Mouse (Mus musculus): ENCODE data around the gene Rhcg. TPM values are rescaled to one million over a fixed set of nuclear protein-coding genes. Genes with fewer than 3 reads are reported as not detected.

Gene Rhcg
- polyA plus RNA-seq, 1 experiment from 2014 or later: not detected

Other genes with a start within 250 kb of the Rhcg start
- gene Rlbp1, start 230.6 kb downstream of the Rhcg start, polyA plus RNA-seq (2016; fragmentation: Nextera tagmentation; extraction: Ambion mirVana): 0.10 TPM in 1 of 2 replicates, not detected in the other
- gene Fanci, start 225.7 kb downstream of the Rhcg start, polyA plus RNA-seq (2016; fragmentation: Nextera tagmentation; extraction: Ambion mirVana): 13.8 and 14.4 TPM in 2 replicates
- gene Polg, start 151.3 kb downstream of the Rhcg start, polyA plus RNA-seq (2016; fragmentation: Nextera tagmentation; extraction: Ambion mirVana): 33.1 and 33.8 TPM in 2 replicates
- gene Ticrr, start 42.5 kb upstream of the Rhcg start, polyA plus RNA-seq (2016; fragmentation: Nextera tagmentation; extraction: Ambion mirVana): 12.0 and 12.7 TPM in 2 replicates
- 1.4 and 1.7 TPM in 2 replicates for gene Kif7, start 98.1 kb upstream of the Rhcg start, polyA plus RNA-seq (2016; fragmentation: Nextera tagmentation; extraction: Ambion mirVana)
- gene Plin1, start 115.2 kb upstream of the Rhcg start, polyA plus RNA-seq (2016; fragmentation: Nextera tagmentation; extraction: Ambion mirVana): not detected in 2 replicates
- 1.3 TPM in 2 replicates for gene Pex11a, start 125.5 kb upstream of the Rhcg start, polyA plus RNA-seq (2016; fragmentation: Nextera tagmentation; extraction: Ambion mirVana)
- 0.07 and 0.11 TPM in 2 replicates for gene Wdr93, start 125.5 kb upstream of the Rhcg start, polyA plus RNA-seq (2016; fragmentation: Nextera tagmentation; extraction: Ambion mirVana)
- 0.10 TPM in 1 of 2 replicates, not detected in the other for gene Mesp1, start 176.1 kb upstream of the Rhcg start, polyA plus RNA-seq (2016; fragmentation: Nextera tagmentation; extraction: Ambion mirVana)
- 0.06 TPM in 2 replicates for gene Mesp2, start 193.1 kb upstream of the Rhcg start, polyA plus RNA-seq (2016; fragmentation: Nextera tagmentation; extraction: Ambion mirVana)
- gene Anpep, start 243.4 kb upstream of the Rhcg start, polyA plus RNA-seq (2016; fragmentation: Nextera tagmentation; extraction: Ambion mirVana): 12.8 and 13.8 TPM in 2 replicates

All from liver, embryonic 12.5 days (tissue).